Mouse (Mus musculus) right cerebral cortex, adult 18-20 months (tissue): ENCODE results near the gene Fam234a.

Experiments
- DNase-seq: peaks from one replicate; pipeline ENCODE4 v3.0.0; 2022; ENCODE audit warnings: mixed read lengths

Gene Fam234a

DNA sequence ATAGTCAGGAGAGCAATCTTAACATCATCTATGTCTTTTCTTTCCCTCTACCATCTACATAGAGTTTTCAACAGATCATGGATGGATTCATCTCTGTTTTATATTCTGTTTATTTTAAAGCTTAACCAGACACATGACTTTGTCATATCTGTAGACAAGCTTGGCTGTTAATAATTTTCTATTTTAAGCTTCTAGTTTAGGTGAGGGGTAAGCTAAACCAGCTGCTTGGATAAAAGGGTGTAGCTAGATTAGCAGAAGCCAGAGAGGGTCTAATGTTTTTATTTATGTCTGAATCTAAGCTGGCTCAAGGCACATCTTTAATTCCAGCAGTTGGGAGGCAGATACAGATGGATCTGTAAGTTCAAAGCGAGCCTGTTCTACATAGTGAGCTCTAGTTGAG lies 81.3 kb downstream of the Fam234a start:
- no peak for DNase-seq
